Mouse (Mus musculus) midbrain, embryonic 14.5 days (tissue): ENCODE data around the gene Phactr2. TPM values are rescaled to one million over a fixed set of nuclear protein-coding genes. Genes with fewer than 3 reads are reported as not detected.

Source experiments
- ATAC-seq: fragments of 200-750 bp; cut with Nextera tagmentation; 2 replicates; pipeline ENCODE4 v1.8.0; 2017; ENCODE audit warnings: moderate number of reproducible peaks, moderate library complexity; ENCODE audit not compliant: low FRiP score, low TSS enrichment
- DNase-seq: peaks from one replicate; pipeline ENCODE4 v3.0.0-alpha.2; 2015
- H3K27ac ChIP-seq: fragments of 300-500 bp; sonication (generic); replicated peaks from 2 replicates; pipeline ENCODE4 v1.5.1; 2014; ENCODE audit warnings: mild to moderate bottlenecking, low read depth, low read length, moderate library complexity
- H3K27me3 ChIP-seq: fragments of 300-500 bp; sonication (generic); 2 replicates; pipeline ENCODE4 v1.6.1; 2014; ENCODE audit warnings: low read length, control low read depth, mixed read lengths; ENCODE audit not compliant: control insufficient read depth, insufficient read depth
- H3K36me3 ChIP-seq: fragments of 300-500 bp; sonication (generic); 2 replicates; pipeline ENCODE4 v1.6.1; 2014; ENCODE audit warnings: low read length, control low read depth; ENCODE audit not compliant: control insufficient read depth, insufficient read depth
- H3K4me1 ChIP-seq: fragments of 300-500 bp; sonication (generic); 2 replicates; pipeline ENCODE4 v1.6.1; 2014; ENCODE audit warnings: mild to moderate bottlenecking, antibody characterized with exemption, low read length, control low read depth; ENCODE audit not compliant: control insufficient read depth, insufficient read depth
- H3K4me2 ChIP-seq: fragments of 300-500 bp; sonication (generic); 2 replicates; pipeline ENCODE4 v1.6.1; 2014; ENCODE audit warnings: mild to moderate bottlenecking, low read length, moderate library complexity
- H3K4me3 ChIP-seq: fragments of 300-500 bp; sonication (generic); replicated peaks from 2 replicates; pipeline ENCODE4 v1.5.1; 2014; ENCODE audit warnings: low read depth, low read length
- H3K9ac ChIP-seq: fragments of 300-500 bp; sonication (generic); replicated peaks from 2 replicates; pipeline ENCODE4 v1.6.1; 2014; ENCODE audit warnings: mild to moderate bottlenecking, low read length, moderate library complexity
- H3K9me3 ChIP-seq: fragments of 300-500 bp; sonication (generic); 2 replicates; pipeline ENCODE4 v1.6.1; 2016; ENCODE audit warnings: low read length, control low read depth, mixed read lengths; ENCODE audit not compliant: control insufficient read depth
- WGBS: fragments of 180-500 bp; shearing (Covaris S2); extraction: QIAGEN DNeasy Blood & Tissue Kit; methylation state at CpG from one replicate; pipeline ENCODE4 v1.1.7; 2014; 5-methylcytosine and 5-hydroxymethylcytosine counted together
- polyA plus RNA-seq: library from polyadenylated mRNA; unstranded; fragments of >200 nt; fragmentation: Nextera tagmentation; extraction: Ambion mirVana; gene quantifications from 2 replicates; pipeline ENCODE4 v1.2.1, GENCODE M21; 2014

The Phactr2 gene
- polyA plus RNA-seq, 1 experiment from 2014 or later, result 6.3 TPM

DNA sequence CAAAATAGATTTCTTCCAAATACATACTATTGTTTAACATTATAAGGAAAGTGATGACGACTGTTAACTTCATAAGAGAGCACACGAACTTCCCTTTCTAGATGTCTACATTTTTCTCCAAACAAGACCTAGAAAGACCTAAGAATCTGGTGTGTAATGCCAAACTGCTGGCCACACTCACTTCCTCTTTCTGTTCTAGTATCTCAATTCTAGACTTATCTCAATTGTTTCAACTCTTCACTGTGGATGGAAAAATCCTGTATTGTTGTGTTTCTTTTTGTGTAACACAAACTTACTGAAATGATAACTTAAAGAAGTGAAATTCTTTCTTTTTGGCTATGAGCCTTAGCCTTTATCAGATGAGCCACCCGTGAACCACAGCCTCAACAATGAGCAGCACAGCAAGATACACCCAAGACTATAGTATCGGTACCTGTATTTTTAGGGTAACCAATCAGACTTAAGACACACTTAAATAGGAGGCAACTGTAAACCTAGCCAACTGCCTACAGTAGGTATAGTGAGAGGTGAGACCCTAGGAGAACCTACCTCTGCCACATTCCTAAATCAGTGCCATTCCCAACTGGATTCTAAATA, 289.9 kb downstream of the Phactr2 start:
- Histone ChIP-seq H3K27ac (no peak overlapping the region), H3K27me3 (no peaks in the 10 kb centered on the region), H3K4me1 (no peaks in the 10 kb centered on the region), H3K4me2 (no peak overlapping the region), H3K4me3 (no peak overlapping the region), H3K36me3 (peaks cover 77% of the 10 kb centered on the region), H3K9me3 (no peaks in the 10 kb centered on the region), H3K9ac (no peak overlapping the region)
- DNase-seq (no peak), ATAC-seq (no peak)
- WGBS, result 97% methylated on average over 4 of the region's 4 CpGs

DNA sequence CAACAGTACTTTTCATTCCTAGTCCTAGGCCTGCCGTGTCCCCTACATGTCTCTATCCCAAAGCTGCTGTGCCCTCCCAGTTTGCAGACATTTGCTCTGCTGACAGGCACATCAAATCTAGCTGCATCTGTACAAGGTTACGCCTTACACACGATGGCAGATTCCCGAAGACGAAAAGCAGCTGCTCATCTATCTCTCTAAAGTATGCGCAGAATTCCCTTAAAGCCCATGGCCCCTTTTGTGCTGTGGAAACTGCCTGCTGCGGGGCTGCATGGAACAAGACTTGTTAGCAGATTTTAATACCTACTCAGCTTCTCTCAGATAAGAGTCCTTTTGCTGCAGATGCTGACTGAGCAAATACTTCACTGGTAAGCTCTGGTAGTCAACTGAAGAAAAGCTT, 294.0 kb downstream of the Phactr2 start:
- Histone ChIP-seq H3K4me1 (no peaks in the 10 kb centered on the region), H3K4me3 (no peak overlapping the region), H3K9me3 (no peaks in the 10 kb centered on the region), H3K9ac (no peak overlapping the region), H3K27me3 (no peaks in the 10 kb centered on the region), H3K4me2 (no peak overlapping the region), H3K36me3 (peaks cover 79% of the 10 kb centered on the region), H3K27ac (no peak overlapping the region)
- no peak for ATAC-seq
- DNase-seq, result no peak
- WGBS, result 82% methylated on average over 7 of the region's 7 CpGs

DNA sequence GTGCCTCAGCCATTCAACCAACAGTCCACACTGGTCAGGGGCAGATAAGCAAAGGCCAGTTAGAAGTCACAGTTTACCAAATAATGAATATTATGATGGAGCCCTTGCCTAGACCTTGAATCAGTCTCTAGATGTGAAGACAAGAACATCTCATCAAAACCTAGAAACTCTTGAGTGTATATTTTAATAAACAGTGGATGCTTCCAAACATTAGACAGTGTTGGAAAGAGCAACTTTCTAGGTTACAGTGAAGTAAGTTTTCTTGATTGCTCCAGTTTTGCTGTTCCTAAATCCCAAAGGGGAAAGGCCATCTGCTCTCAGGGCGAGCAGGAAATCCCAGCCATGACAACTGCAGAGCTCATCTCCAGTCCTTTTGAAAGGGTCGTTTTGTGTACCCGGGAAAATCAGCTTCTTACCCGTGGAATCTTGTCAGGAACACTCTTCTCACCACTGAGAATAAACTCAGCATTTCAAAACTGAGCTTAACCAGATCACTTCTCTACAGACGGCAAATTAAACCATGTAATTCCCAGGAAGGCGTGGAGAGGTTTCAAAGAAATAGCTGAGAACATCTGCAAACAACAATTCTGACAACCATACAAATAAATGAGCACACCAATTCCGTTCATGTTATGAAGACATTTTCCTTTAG, 296.1 kb downstream of the Phactr2 start, which contains the start of gene Zc2hc1b:
Gene Zc2hc1b, minus strand, starts transcription at position 51 of the 652 bp plus-strand sequence.
- Histone ChIP-seq H3K9ac (no peak within 1 kb of the TSS), H3K4me2 (no peak within 1 kb of the TSS), H3K27ac (no peak within 1 kb of the TSS), H3K36me3 (peaks cover 68% of the 10 kb centered on the region), H3K4me3 (no peak within 1 kb of the TSS), H3K27me3 (no peaks in the 10 kb centered on the region), H3K9me3 (no peaks in the 10 kb centered on the region), H3K4me1 (no peaks in the 10 kb centered on the region)
- DNase-seq, result no peak
- no peak for ATAC-seq
- 41% methylated on average over 7 of the region's 7 CpGs for WGBS

DNA sequence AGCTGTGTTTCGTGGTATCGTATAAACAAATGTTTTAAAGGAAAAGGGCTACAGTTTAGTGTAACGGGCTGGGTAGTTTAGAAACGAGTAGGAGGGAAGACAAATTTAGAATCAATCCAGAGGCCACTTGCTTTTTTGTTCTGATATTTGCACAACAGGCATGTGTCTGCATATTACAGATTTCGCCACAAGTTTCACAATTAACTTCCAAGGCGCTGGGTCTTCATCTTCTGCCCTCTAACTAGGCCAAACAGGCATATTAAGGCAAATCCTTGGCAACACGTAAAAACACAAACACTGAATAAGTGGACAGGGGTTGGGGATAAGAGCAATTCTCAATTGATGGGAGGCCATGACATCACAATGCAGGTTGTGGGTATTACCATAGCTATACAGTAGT, 298.3 kb downstream of the Phactr2 start:
- Histone ChIP-seq H3K4me1 (no peaks in the 10 kb centered on the region), H3K9ac (no peak overlapping the region), H3K4me2 (no peak overlapping the region), H3K27me3 (no peaks in the 10 kb centered on the region), H3K9me3 (no peaks in the 10 kb centered on the region), H3K4me3 (no peak overlapping the region), H3K36me3 (peaks cover 47% of the 10 kb centered on the region), H3K27ac (no peak overlapping the region)
- ATAC-seq, result no peak
- WGBS, result 92% methylated on average over 7 of the region's 7 CpGs
- DNase-seq, result no peak

DNA sequence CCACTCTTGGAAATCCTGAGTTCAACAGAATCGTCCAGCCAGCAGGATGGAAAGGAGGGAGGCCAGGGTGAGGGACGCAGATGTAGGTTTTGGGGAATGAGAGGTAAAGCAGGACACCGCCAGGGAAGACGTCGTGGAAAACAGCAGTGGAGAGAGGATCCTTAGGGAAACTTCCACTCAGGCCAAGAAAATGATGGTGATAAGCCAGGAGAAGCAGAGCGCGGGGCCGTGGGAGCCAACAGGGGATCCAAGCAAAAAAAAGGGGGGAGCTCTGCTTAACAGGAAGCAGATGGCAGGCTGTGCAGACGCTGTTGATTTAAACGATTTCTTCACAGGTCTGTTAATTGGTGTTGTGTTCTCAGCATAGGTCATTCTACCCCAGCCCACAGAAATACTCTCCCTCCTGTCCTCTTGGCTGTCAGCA, 301.4 kb downstream of the Phactr2 start:
- ATAC-seq (no peak), DNase-seq (peak; percentile 11)
- 70% methylated on average over 10 of the region's 10 CpGs for WGBS
- no peak overlapping the region for H3K27ac ChIP-seq
- peaks cover 17% of the 10 kb centered on the region for H3K36me3 ChIP-seq
- no peaks in the 10 kb centered on the region for H3K9me3 ChIP-seq
- no peak overlapping the region for H3K9ac ChIP-seq
- H3K4me2 ChIP-seq, result no peak overlapping the region
- no peak overlapping the region for H3K4me3 ChIP-seq
- no peaks in the 10 kb centered on the region for H3K27me3 ChIP-seq
- H3K4me1 ChIP-seq, result no peaks in the 10 kb centered on the region

DNA sequence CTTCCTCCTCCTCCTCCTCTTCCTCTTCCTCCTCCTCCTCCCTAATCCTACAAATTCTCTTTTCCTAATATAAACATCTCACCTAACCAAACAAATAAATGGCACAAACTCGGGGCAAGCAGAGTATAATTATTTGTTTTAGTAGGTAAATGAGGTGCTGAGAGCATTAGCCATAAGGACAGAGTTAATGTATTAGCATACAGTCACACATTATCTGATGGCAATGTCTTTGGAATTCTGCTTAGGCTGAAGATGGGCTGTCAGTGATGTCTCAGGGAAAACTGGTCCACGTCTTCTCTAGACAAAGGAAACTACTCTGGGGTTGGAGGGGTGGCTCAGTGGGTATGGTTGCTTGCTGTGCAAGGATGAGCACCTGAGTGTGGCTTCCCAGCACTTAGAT, 302.8 kb downstream of the Phactr2 start:
- H3K4me1 ChIP-seq, result no peaks in the 10 kb centered on the region
- H3K4me2 ChIP-seq, result no peak overlapping the region
- no peaks in the 10 kb centered on the region for H3K9me3 ChIP-seq
- H3K36me3 ChIP-seq, result peaks cover 4% of the 10 kb centered on the region
- H3K27ac ChIP-seq, result no peak overlapping the region
- ATAC-seq (0 out of 2 replicates have a peak, but pooled peaks have one; percentile 15), DNase-seq (no peak)
- 67% methylated on average over 2 of the region's 2 CpGs for WGBS
- H3K4me3 ChIP-seq, result no peak overlapping the region
- no peaks in the 10 kb centered on the region for H3K27me3 ChIP-seq
- no peak overlapping the region for H3K9ac ChIP-seq

DNA sequence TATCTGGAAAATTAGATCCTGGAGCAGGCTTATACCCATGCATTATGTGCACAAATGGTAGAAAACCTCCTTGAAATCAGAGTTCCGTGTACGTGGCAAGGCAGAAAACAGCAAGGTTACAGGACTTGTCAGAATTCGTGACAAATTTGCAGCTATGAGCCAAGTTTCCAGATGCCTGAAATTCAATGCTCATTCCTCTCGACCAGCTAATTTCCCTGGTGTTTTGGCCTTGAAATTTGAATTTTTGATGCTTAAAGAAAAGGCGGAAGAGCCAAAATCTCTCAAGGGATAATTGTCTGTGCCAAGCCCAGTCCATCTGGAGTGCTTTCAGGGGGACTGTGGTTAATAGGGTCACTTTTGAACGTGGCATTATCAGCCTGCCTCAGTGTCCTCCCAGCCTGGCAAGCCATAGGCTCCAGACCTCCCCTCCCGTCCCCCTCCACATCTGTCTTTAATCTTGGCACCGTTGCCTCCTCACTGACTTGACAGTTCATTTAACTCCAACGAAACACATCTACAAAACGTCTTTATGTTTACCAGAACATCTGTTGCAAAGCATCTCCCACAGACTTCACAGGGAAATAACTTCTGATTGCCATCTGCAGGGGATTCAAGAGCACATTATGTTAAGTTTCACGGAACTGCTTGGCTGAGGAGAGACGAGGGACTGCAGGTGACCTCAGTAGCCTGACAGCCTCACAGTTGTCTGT, 303.3 kb downstream of the Phactr2 start:
- no peaks in the 10 kb centered on the region for H3K9me3 ChIP-seq
- WGBS, result 43% methylated on average over 12 of the region's 12 CpGs
- no peak overlapping the region for H3K27ac ChIP-seq
- ATAC-seq (peak; percentile 68), DNase-seq (peak; percentile 45)
- H3K36me3 ChIP-seq, result no peaks in the 10 kb centered on the region; the same call in 1 of the 2 replicates
- no peaks in the 10 kb centered on the region for H3K4me1 ChIP-seq
- H3K9ac ChIP-seq, result no peak overlapping the region
- no peak overlapping the region for H3K4me3 ChIP-seq
- H3K4me2 ChIP-seq, result no peak overlapping the region
- no peaks in the 10 kb centered on the region for H3K27me3 ChIP-seq

DNA sequence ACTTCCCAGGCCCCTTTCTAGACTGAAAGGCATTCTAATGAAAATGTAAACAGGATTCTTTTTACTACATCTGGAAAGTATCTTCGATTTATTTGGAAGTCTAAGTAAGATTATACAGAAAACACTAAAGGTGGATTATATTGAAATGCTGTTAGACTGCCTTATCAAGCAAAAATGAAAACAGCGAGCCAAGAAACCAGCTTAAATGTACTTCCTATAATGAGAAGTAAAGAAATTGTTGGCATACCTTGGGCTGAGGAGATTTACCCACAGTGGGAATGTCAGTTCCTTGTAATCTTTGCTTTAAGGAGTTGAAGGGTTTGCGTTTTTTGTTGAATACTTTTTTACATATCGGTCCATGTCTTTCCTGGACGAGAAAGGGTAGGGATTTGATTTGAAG, 305.8 kb downstream of the Phactr2 start:
- Histone ChIP-seq H3K36me3 (no peaks in the 10 kb centered on the region), H3K4me3 (no peak overlapping the region), H3K4me2 (no peak overlapping the region), H3K27ac (no peak overlapping the region), H3K27me3 (no peaks in the 10 kb centered on the region), H3K9me3 (0 out of 2 replicates have a peak, but pooled peaks cover 3% of the 10 kb centered on the region), H3K4me1 (no peaks in the 10 kb centered on the region), H3K9ac (no peak overlapping the region)
- 87% methylated on average over 5 of the region's 5 CpGs for WGBS
- no peak for DNase-seq
- ATAC-seq, result no peak
